Mouse (Mus musculus) midbrain, embryonic 11.5 days (tissue): ENCODE measurements around the gene Mgat4d. TPM values are rescaled to one million over a fixed set of nuclear protein-coding genes. Genes with fewer than 3 reads are reported as not detected.
"Not testable (repeated sequence)": the region's sequence is repeated elsewhere in the genome, so short reads cannot be mapped to it uniquely, and the experiment has no call there.

Source experiments
- ATAC-seq: fragments of 200-750 bp; cut with Nextera tagmentation; 2 replicates; pipeline ENCODE4 v1.8.0; 2017; ENCODE audit warnings: moderate TSS enrichment, moderate library complexity; ENCODE audit not compliant: low FRiP score
- DNase-seq: peaks from one replicate; pipeline ENCODE4 v3.0.0; 2015; ENCODE audit warnings: low spot score; ENCODE audit errors: missing footprints
- H3K27ac ChIP-seq: fragments of 300-500 bp; sonication (generic); 2 replicates; pipeline ENCODE4 v1.5.1; 2014; ENCODE audit warnings: low read depth, low read length
- H3K27me3 ChIP-seq: fragments of 300-500 bp; sonication (generic); 2 replicates; pipeline ENCODE4 v1.6.1; 2014; ENCODE audit warnings: mild to moderate bottlenecking, low read length, moderate library complexity, mixed read lengths; ENCODE audit not compliant: control insufficient read depth, insufficient read depth
- H3K36me3 ChIP-seq: fragments of 300-500 bp; sonication (generic); 2 replicates; pipeline ENCODE4 v1.6.1; 2014; ENCODE audit warnings: mild to moderate bottlenecking, low read length, moderate library complexity, mixed read lengths; ENCODE audit not compliant: control insufficient read depth, insufficient read depth
- H3K4me1 ChIP-seq: fragments of 300-500 bp; sonication (generic); 2 replicates; pipeline ENCODE4 v1.6.1; 2014; ENCODE audit warnings: low read length; ENCODE audit not compliant: control insufficient read depth, insufficient read depth
- H3K4me2 ChIP-seq: fragments of 300-500 bp; sonication (generic); 2 replicates; pipeline ENCODE4 v1.6.1; 2014; ENCODE audit warnings: mild to moderate bottlenecking, moderate library complexity
- H3K4me3 ChIP-seq: fragments of 300-500 bp; sonication (generic); 2 replicates; pipeline ENCODE4 v1.5.1; 2014; ENCODE audit warnings: low read depth, low read length
- H3K9ac ChIP-seq: fragments of 300-500 bp; sonication (generic); 2 replicates; pipeline ENCODE4 v1.6.1; 2014; ENCODE audit warnings: low read length
- H3K9me3 ChIP-seq: fragments of 300-500 bp; sonication (generic); 2 replicates; pipeline ENCODE4 v1.6.1; 2016; ENCODE audit warnings: low read length; ENCODE audit not compliant: control insufficient read depth
- WGBS: fragments of 180-500 bp; shearing (Covaris S2); extraction: QIAGEN DNeasy Blood & Tissue Kit; methylation state at CpG from one replicate; pipeline ENCODE4 v1.1.7; 2014; 5-methylcytosine and 5-hydroxymethylcytosine counted together
- polyA plus RNA-seq: library from polyadenylated mRNA; unstranded; fragments of >200 nt; fragmentation: Nextera tagmentation; extraction: Ambion mirVana; gene quantifications from 2 replicates; pipeline ENCODE4 v1.2.1, GENCODE M21; 2014

The Mgat4d gene
- polyA plus RNA-seq, 1 experiment from 2014 or later: not detected

DNA sequence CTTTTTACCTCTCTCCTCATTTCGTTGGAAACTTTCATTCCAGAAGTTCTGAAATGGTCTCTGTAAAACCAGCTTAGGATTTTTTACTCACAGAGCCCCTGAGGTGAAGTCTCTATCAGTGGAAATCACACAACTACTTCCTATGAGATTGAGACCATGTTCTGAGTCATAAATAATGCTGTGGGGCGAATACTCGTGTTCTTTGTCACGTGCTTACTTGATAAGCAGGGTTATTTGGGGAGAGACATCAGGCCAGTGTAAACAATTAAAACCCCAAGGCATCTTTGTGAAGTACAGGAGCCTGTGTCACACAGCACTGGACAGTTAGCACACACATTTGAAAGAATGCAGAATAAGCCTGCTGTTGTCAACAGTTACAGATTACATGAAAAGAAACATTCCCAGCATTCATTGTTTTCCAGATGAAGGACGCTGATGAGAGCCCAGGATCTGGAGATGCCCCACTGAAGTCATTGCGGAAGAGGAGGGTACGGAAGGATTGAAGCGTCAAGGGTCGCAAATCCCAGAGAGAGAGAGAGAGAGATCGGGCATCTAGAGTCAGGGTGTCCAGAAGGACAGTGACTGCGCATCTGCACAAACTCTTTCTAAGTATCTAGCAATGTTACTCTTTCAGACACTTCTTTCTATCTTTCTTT, 78.0 kb downstream of the Mgat4d start:
- H3K27ac ChIP-seq: no peak overlapping the region
- H3K9ac ChIP-seq: no peak overlapping the region
- H3K27me3 ChIP-seq: no peaks in the 10 kb centered on the region
- H3K9me3 ChIP-seq: no peaks in the 10 kb centered on the region
- WGBS: 85% methylated on average over 11 of the region's 11 CpGs
- no peaks in the 10 kb centered on the region for H3K36me3 ChIP-seq
- H3K4me2 ChIP-seq: no peak overlapping the region
- no peak for DNase-seq
- H3K4me1 ChIP-seq: no peaks in the 10 kb centered on the region
- no peak for ATAC-seq
- no peak overlapping the region for H3K4me3 ChIP-seq

DNA sequence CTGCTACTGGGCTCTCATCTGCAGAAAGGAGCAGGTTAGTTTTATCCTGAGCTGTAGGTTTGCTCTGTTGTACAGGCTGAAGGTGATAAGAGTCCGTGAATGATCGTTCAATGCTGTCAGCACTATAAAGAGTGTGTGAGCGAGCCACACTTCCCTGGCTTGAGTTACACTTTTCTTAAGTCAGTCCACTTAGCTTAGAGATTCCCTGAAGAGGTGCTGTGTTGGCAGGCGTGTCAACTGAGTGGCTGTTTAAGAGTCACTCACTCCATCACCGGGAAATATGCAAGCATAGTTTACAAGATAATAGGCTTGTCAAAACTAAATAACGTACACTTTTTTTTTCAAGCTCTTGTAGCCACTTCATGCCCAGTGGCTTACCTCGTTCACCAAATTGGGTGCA, 78.7 kb downstream of the Mgat4d start:
- H3K9ac ChIP-seq: no peak overlapping the region
- H3K4me1 ChIP-seq: no peaks in the 10 kb centered on the region
- WGBS: 85% methylated on average over 7 of the region's 7 CpGs
- H3K9me3 ChIP-seq: no peaks in the 10 kb centered on the region
- DNase-seq (no peak), ATAC-seq (no peak)
- H3K4me2 ChIP-seq: no peak overlapping the region
- no peaks in the 10 kb centered on the region for H3K27me3 ChIP-seq
- no peak overlapping the region for H3K27ac ChIP-seq
- H3K36me3 ChIP-seq: no peaks in the 10 kb centered on the region
- H3K4me3 ChIP-seq: no peak overlapping the region

DNA sequence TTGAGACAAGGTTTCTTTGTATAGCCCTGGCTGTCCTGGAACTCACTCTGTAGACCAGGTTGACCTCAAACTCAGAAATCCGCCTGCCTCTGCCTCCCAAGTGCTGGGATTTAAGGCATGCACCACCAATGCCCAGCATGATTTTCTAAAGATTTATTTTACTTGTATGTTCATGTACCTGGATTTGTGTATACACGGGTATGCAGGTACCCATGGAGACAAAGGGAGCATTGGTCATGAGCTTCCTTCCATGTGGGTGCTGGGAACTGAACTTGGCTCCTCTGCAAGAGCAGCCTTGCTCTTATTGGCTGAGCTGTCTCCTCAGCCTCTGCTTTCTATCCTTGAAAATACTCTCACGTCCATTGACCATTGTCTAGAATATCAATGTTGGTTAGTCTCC, 80.3 kb downstream of the Mgat4d start:
- H3K27me3 ChIP-seq, H3K27ac ChIP-seq, H3K4me3 ChIP-seq, H3K9ac ChIP-seq, DNase-seq, H3K36me3 ChIP-seq, ATAC-seq, H3K9me3 ChIP-seq, H3K4me1 ChIP-seq, H3K4me2 ChIP-seq: not testable (repeated sequence)
- WGBS: 89% methylated on average over 3 of the region's 3 CpGs

- H3K36me3 ChIP-seq: peaks cover 5% of the 10 kb centered on the region; the same call in 1 of the 2 replicates
- no peak overlapping the region for H3K4me2 ChIP-seq
- no peaks in the 10 kb centered on the region for H3K4me1 ChIP-seq
- H3K27ac ChIP-seq: no peak overlapping the region
- no peak overlapping the region for H3K4me3 ChIP-seq
- H3K9ac ChIP-seq: no peak overlapping the region
- no peak for ATAC-seq
- no peaks in the 10 kb centered on the region for H3K27me3 ChIP-seq
- H3K9me3 ChIP-seq: no peaks in the 10 kb centered on the region
- 69% methylated on average over 4 of the region's 4 CpGs for WGBS
- no peak for DNase-seq
These were observed 80.8 kb downstream of the Mgat4d start for GRCm38 (mm10) chr8:83429071-83429524.

Other genes starting within 250 kb of the Mgat4d start
- 11.3 and 11.8 TPM in 2 replicates for gene Tbc1d9, start 183.1 kb upstream of the Mgat4d start, polyA plus RNA-seq
- 5.8 and 6.6 TPM in 2 replicates for gene Gm10645, start 182.3 kb upstream of the Mgat4d start, polyA plus RNA-seq
- gene Ucp1, start 58.1 kb upstream of the Mgat4d start, polyA plus RNA-seq: 0.08 TPM in 1 of 2 replicates, not detected in the other
- gene Elmod2, start 16.0 kb upstream of the Mgat4d start, polyA plus RNA-seq: 28.9 and 29.8 TPM in 2 replicates
- 5.4 and 6.1 TPM in 2 replicates for gene Clgn, start 41.4 kb downstream of the Mgat4d start, polyA plus RNA-seq
- gene Scoc, start 109.9 kb downstream of the Mgat4d start, polyA plus RNA-seq: 199 and 213 TPM in 2 replicates
- gene Olfr370, start 187.3 kb downstream of the Mgat4d start, polyA plus RNA-seq: not detected in 2 replicates
- 351 and 359 TPM in 2 replicates for gene Ndufb7, start 218.2 kb downstream of the Mgat4d start, polyA plus RNA-seq